Mouse (Mus musculus): ENCODE results near the gene Efhd1. TPM values are rescaled to one million over a fixed set of nuclear protein-coding genes. Genes with fewer than 3 reads are reported as not detected.

The Efhd1 gene
- polyA plus RNA-seq, 1 experiment from 2014 or later, result 0.89 TPM

- peaks cover 28% of the 10 kb centered on the region for H3K27me3 ChIP-seq
- 5% methylated on average over 18 of the region's 20 CpGs for WGBS
- peaks cover 20% of the 10 kb centered on the region for H3K4me1 ChIP-seq
- peak overlapping the region; percentile 61 for H3K27ac ChIP-seq
- H3K9me3 ChIP-seq, result no peaks in the 10 kb centered on the region
- H3K36me3 ChIP-seq, result no peaks in the 10 kb centered on the region
- peak; percentile 82 for ATAC-seq (ENCODE audit: low FRiP score, low read depth)
- H3K4me2 ChIP-seq (replicated peaks), result peak overlapping the region; percentile 51
- H3K9ac ChIP-seq, result peak overlapping the region; percentile 3; the same call in 1 of the 2 replicates
- H3K4me3 ChIP-seq, result no peak overlapping the region
Observed at GRCm38 (mm10) chr1:87270641-87271467, 6.7 kb downstream of the Efhd1 start.

- Histone ChIP-seq H3K27me3 (peaks cover 21% of the 10 kb centered on the region), H3K4me2 (replicated peaks) (peak overlapping the region; percentile 51; the same call in 1 of the 2 replicates), H3K9me3 (no peaks in the 10 kb centered on the region), H3K36me3 (no peaks in the 10 kb centered on the region), H3K4me3 (no peak overlapping the region), H3K4me1 (peaks cover 19% of the 10 kb centered on the region), H3K9ac (no peak overlapping the region), H3K27ac (no peak overlapping the region)
- 53% methylated on average over 1 of the region's 1 CpGs for WGBS
- ATAC-seq (ENCODE audit: low FRiP score, low read depth), result no peak
Observed at GRCm38 (mm10) chr1:87271596-87271995, 7.4 kb downstream of the Efhd1 start.

GRCm38 (mm10) chr1:87272462-87272861 lies 8.3 kb downstream of the Efhd1 start:
- 64% methylated on average over 3 of the region's 3 CpGs for WGBS
- no peak overlapping the region for H3K4me2 ChIP-seq (replicated peaks)
- ATAC-seq (ENCODE audit: low FRiP score, low read depth), result no peak
- H3K9ac ChIP-seq, result no peak overlapping the region
- no peak overlapping the region for H3K27ac ChIP-seq
- peaks cover 16% of the 10 kb centered on the region for H3K27me3 ChIP-seq
- no peaks in the 10 kb centered on the region for H3K9me3 ChIP-seq
- no peak overlapping the region for H3K4me3 ChIP-seq
- H3K36me3 ChIP-seq, result no peaks in the 10 kb centered on the region
- H3K4me1 ChIP-seq, result peaks cover 19% of the 10 kb centered on the region

- no peaks in the 10 kb centered on the region for H3K36me3 ChIP-seq
- no peaks in the 10 kb centered on the region for H3K9me3 ChIP-seq
- H3K9ac ChIP-seq, result no peak overlapping the region
- WGBS, result 77% methylated on average over 3 of the region's 3 CpGs
- H3K4me2 ChIP-seq (replicated peaks), result no peak overlapping the region
- H3K27ac ChIP-seq, result no peak overlapping the region
- no peak for ATAC-seq (ENCODE audit: low FRiP score, low read depth)
- peaks cover 5% of the 10 kb centered on the region; the same call in 1 of the 2 replicates for H3K27me3 ChIP-seq
- H3K4me3 ChIP-seq, result no peak overlapping the region
- H3K4me1 ChIP-seq, result peaks cover 19% of the 10 kb centered on the region
Observed at GRCm38 (mm10) chr1:87273514-87273942, 9.4 kb downstream of the Efhd1 start.

- no peak overlapping the region for H3K4me3 ChIP-seq
- H3K4me1 ChIP-seq, result peaks cover 19% of the 10 kb centered on the region
- no peak overlapping the region for H3K9ac ChIP-seq
- no peaks in the 10 kb centered on the region for H3K27me3 ChIP-seq
- no peak for ATAC-seq (ENCODE audit: low FRiP score, low read depth)
- 77% methylated on average over 4 of the region's 4 CpGs for WGBS
- no peaks in the 10 kb centered on the region for H3K36me3 ChIP-seq
- H3K4me2 ChIP-seq (replicated peaks), result no peak overlapping the region
- no peak overlapping the region for H3K27ac ChIP-seq
- no peaks in the 10 kb centered on the region for H3K9me3 ChIP-seq
Observed at GRCm38 (mm10) chr1:87274134-87274533, 10.0 kb downstream of the Efhd1 start.

- H3K36me3 ChIP-seq, result no peaks in the 10 kb centered on the region
- H3K4me3 ChIP-seq, result no peak overlapping the region
- H3K4me2 ChIP-seq (replicated peaks), result no peak overlapping the region
- WGBS, result 84% methylated on average over 12 of the region's 12 CpGs
- no peak for ATAC-seq (ENCODE audit: low FRiP score, low read depth)
- H3K27ac ChIP-seq, result no peak overlapping the region
- no peak overlapping the region for H3K9ac ChIP-seq
- no peaks in the 10 kb centered on the region for H3K27me3 ChIP-seq
- H3K9me3 ChIP-seq, result no peaks in the 10 kb centered on the region
- peaks cover 17% of the 10 kb centered on the region for H3K4me1 ChIP-seq
Observed at GRCm38 (mm10) chr1:87275151-87275550, 11.0 kb downstream of the Efhd1 start.

- H3K27me3 ChIP-seq, result no peaks in the 10 kb centered on the region
- H3K4me2 ChIP-seq (replicated peaks), result no peak overlapping the region
- no peak overlapping the region for H3K4me3 ChIP-seq
- H3K9me3 ChIP-seq, result no peaks in the 10 kb centered on the region
- no peaks in the 10 kb centered on the region for H3K36me3 ChIP-seq
- no peak for ATAC-seq (ENCODE audit: low FRiP score, low read depth)
- WGBS, result 56% methylated on average over 2 of the region's 2 CpGs
- no peak overlapping the region for H3K9ac ChIP-seq
- peaks cover 8% of the 10 kb centered on the region for H3K4me1 ChIP-seq
- no peak overlapping the region for H3K27ac ChIP-seq
Observed at GRCm38 (mm10) chr1:87276056-87276455, 11.9 kb downstream of the Efhd1 start.

- H3K9ac ChIP-seq, result no peak overlapping the region
- 86% methylated on average over 5 of the region's 5 CpGs for WGBS
- H3K9me3 ChIP-seq, result no peaks in the 10 kb centered on the region
- H3K36me3 ChIP-seq, result no peaks in the 10 kb centered on the region
- no peaks in the 10 kb centered on the region for H3K27me3 ChIP-seq
- H3K4me1 ChIP-seq, result peaks cover 3% of the 10 kb centered on the region; the same call in 1 of the 2 replicates
- no peak overlapping the region for H3K27ac ChIP-seq
- no peak overlapping the region for H3K4me2 ChIP-seq (replicated peaks)
- no peak overlapping the region for H3K4me3 ChIP-seq
- no peak for ATAC-seq (ENCODE audit: low FRiP score, low read depth)
Observed at GRCm38 (mm10) chr1:87280281-87280680, 16.1 kb downstream of the Efhd1 start.

- ATAC-seq (ENCODE audit: low FRiP score, low read depth), result no peak
- no peak overlapping the region for H3K4me3 ChIP-seq
- H3K36me3 ChIP-seq, result no peaks in the 10 kb centered on the region
- no peaks in the 10 kb centered on the region for H3K27me3 ChIP-seq
- H3K27ac ChIP-seq, result no peak overlapping the region
- peak overlapping the region; percentile 30 for H3K4me2 ChIP-seq (replicated peaks)
- H3K4me1 ChIP-seq, result peaks cover 3% of the 10 kb centered on the region; the same call in 1 of the 2 replicates
- WGBS, result 20% methylated on average over 20 of the region's 20 CpGs
- no peaks in the 10 kb centered on the region for H3K9me3 ChIP-seq
- no peak overlapping the region for H3K9ac ChIP-seq
Observed at GRCm38 (mm10) chr1:87281599-87282412, 17.6 kb downstream of the Efhd1 start.

- Histone ChIP-seq H3K27ac (no peak overlapping the region), H3K9me3 (no peaks in the 10 kb centered on the region), H3K4me2 (replicated peaks) (no peak overlapping the region), H3K27me3 (no peaks in the 10 kb centered on the region), H3K4me1 (peaks cover 3% of the 10 kb centered on the region; the same call in 1 of the 2 replicates), H3K36me3 (no peaks in the 10 kb centered on the region), H3K9ac (no peak overlapping the region), H3K4me3 (no peak overlapping the region)
- ATAC-seq (ENCODE audit: low FRiP score, low read depth), result no peak
- WGBS, result 69% methylated on average over 6 of the region's 6 CpGs
Observed at GRCm38 (mm10) chr1:87282413-87282788, 18.2 kb downstream of the Efhd1 start.

- Histone ChIP-seq H3K9ac (no peak overlapping the region), H3K36me3 (no peaks in the 10 kb centered on the region), H3K27ac (no peak overlapping the region), H3K9me3 (no peaks in the 10 kb centered on the region), H3K4me1 (peaks cover 3% of the 10 kb centered on the region; the same call in 1 of the 2 replicates), H3K4me2 (replicated peaks) (no peak overlapping the region), H3K27me3 (no peaks in the 10 kb centered on the region), H3K4me3 (no peak overlapping the region)
- 74% methylated on average over 10 of the region's 10 CpGs for WGBS
- ATAC-seq (ENCODE audit: low FRiP score, low read depth), result no peak
Observed at GRCm38 (mm10) chr1:87283410-87283960, 19.3 kb downstream of the Efhd1 start.

GRCm38 (mm10) chr1:87287105-87287504 lies 22.9 kb downstream of the Efhd1 start:
- Histone ChIP-seq H3K27ac (no peak overlapping the region), H3K9me3 (no peaks in the 10 kb centered on the region), H3K36me3 (no peaks in the 10 kb centered on the region), H3K4me2 (replicated peaks) (no peak overlapping the region), H3K9ac (no peak overlapping the region), H3K4me3 (no peak overlapping the region), H3K4me1 (no peaks in the 10 kb centered on the region), H3K27me3 (no peaks in the 10 kb centered on the region)
- ATAC-seq (ENCODE audit: low FRiP score, low read depth), result no peak
- 79% methylated on average over 2 of the region's 2 CpGs for WGBS
